Mouse (Mus musculus) heart, postnatal 25 days (tissue): ENCODE results near the gene Setdb1. TPM values are rescaled to one million over a fixed set of nuclear protein-coding genes. Genes with fewer than 3 reads are reported as not detected.

Experiments used
- DNase-seq: peaks from one replicate; pipeline ENCODE4 v3.0.0; 2022; ENCODE audit warnings: low spot score
- intact Hi-C: fragments of 180-260 bp; cut with DNase I; formaldehyde crosslinking; loops from one replicate; pipeline ENCODE4 v1.15.1; 2025
- total RNA-seq, 2 experiments: library from RNA; stranded (reverse); gene quantifications; 2 replicates each; pipeline ENCODE4 v1.2.3; 2021

Setdb1 gene
- total RNA-seq, 2 experiments from 2014 or later, result 11.2 to 11.4 TPM

GRCm38 (mm10) chr3:95295321-95296102 is 61.5 kb downstream of the Setdb1 start:
- DNase-seq, result no peak
- intact Hi-C loops, result no loop called here

DNA sequence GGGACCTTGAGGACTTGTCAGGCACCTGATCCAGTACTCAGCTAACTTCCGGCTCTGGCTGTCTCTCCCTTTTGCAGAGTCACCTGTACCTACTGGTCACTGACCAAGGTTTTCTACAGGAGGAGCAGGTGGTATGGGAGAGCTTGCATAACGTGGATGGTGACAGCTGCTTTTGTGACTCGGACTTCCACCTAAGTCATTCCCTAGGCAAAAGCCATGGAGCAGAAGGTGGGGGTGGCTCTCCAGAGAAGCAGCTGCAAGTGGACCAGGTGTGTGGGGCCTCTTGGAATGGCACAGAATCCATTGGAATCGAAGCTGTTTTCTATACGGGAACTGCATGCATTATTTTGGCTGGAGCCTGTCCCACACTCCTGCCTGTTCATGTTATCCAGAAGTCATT is 62.3 kb downstream of the Setdb1 start:
- intact Hi-C loops, result no loop called here
- DNase-seq, result no peak

GRCm38 (mm10) chr3:95294316-95294715 is 62.7 kb downstream of the Setdb1 start:
- no peak for DNase-seq
- intact Hi-C loops, result no loop called here

- intact Hi-C loops, result no loop called here
- no peak for DNase-seq
Observed at GRCm38 (mm10) chr3:95293537-95293936, 63.5 kb downstream of the Setdb1 start.

DNA sequence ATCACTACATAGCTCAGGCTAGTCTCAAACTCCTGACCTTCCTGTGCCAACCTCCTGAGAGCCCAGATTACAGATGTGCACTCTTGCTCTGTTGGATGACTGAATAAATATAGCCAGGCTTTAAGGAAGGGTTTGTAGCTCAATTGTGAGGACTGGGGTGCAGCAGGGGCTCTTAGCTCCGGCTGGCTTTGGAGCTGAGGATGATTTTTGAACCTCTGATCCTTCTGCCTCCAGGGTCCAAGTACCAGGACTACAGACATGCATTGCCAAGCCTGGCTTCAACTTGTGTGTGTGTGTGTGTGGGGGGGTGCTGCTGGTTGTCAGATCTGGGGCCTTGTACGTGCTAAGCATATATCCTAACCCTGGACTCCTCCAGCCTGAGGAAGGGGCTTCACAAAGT is 64.1 kb downstream of the Setdb1 start:
- intact Hi-C loops, result no loop called here
- DNase-seq, result no peak

DNA sequence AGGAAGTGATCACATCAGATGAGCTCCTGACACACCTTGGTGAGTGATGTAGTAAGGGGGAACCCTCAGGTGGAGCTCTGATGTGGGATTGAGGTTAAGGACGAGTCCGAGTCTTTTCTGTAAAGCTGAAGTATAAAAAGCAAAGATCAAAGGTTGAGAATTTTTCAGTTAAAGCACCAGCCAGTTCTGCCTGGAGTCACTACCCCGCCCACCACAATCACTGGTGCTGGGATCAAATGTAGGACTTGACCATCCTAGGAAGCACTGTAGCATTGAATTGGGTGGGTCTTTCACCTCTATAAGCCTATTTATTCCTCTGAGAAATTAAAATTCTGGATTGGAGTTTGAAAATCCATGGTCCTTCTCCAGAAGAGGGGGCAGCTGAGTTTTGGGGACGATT is 66.0 kb downstream of the Setdb1 start:
- no peak for DNase-seq
- intact Hi-C loops, result no loop called here

- DNase-seq, result no peak
- intact Hi-C loops, result no loop called here
Observed at GRCm38 (mm10) chr3:95290156-95290555, 66.8 kb downstream of the Setdb1 start.

GRCm38 (mm10) chr3:95289419-95289818 is 67.6 kb downstream of the Setdb1 start:
- intact Hi-C loops, result no loop called here
- no peak for DNase-seq

GRCm38 (mm10) chr3:95287541-95287940 is 69.5 kb downstream of the Setdb1 start:
- intact Hi-C loops, result no loop called here

DNA sequence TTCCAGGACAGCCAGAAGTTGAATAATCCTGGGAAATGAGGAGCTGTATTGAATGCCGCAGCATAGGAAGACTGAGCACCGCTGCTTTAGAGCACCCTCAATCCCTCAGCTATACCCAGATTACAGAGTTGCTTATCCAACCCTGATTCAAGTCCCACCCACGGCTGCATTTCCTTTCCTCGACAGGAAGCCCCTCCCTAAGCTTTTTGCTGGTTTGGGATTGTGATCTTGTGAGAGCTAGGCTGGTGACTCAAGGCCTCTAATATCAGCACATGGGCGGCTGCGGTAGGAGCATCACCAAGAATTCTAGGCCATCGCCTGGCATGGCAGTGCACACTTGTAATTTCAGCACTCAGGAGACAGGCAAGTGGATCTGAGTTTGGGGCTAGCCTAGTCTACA is 70.5 kb downstream of the Setdb1 start:
- peak; percentile 4 for DNase-seq
- intact Hi-C loops, result no loop called here

More at GRCm38 (mm10) chr3:95287541-95287940, 69.5 kb downstream of the Setdb1 start:
- DNase-seq, result no peak

GRCm38 (mm10) chr3:95286011-95286410 is 71.0 kb downstream of the Setdb1 start:
- intact Hi-C loops, result no loop called here
- no peak for DNase-seq

DNA sequence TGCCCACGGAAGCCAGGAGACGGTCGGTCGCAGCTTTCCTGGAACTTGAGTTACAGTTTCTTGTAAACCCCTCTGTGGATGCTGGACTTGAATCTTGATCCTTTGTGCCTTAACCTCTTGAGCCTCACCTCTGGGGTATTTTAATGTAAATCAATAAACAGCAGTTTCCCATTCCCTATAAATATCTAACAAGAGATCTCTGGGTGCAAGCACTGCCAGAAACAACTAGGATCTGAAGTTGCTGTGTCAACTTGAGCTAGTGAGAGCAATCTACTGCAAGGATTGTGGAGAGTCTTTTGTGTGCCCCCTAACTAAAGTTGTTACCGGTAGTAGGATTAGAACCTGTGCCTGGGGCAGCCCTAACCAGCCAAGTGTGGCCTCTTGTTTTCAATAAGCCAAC is 71.6 kb downstream of the Setdb1 start:
- intact Hi-C loops, result no loop called here
- DNase-seq, result no peak

DNA sequence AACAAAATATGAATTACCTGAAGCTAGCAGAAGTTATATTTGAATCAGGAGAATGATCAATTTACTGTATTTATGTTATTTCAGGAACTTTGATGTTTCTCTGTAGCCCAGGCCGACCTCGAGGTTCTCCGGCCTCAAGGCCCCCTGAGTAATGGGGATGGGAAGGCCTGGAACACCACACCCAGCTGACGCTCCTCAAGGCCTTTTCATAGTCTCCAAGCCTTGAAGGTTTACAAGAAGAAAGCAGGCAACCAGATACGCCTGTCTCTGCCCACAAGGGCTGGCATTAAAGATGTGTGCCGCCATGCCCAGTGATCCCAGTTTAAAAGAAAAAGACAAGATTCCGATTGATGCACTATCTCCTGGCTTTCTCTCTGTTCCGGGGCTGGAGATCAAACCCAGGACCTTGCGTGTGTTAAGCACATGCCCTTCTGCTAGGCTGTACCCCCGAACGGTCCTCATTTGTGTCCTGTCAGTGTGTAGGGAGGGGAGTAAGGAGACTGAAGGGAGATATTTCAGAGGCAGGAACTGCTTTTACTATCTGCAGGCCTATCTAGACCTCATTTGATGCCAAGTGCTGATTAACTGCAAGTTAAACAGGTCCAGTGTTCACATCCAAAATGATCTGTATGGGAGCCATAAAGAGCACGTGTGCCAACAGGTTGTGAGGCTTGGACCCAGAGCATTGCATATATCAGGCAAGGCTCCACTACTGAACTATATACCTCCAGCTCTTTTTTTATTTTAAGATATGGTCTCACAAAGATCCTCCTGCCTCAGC is 72.3 kb downstream of the Setdb1 start:
- intact Hi-C loops, result no loop called here
- DNase-seq, result no peak

DNA sequence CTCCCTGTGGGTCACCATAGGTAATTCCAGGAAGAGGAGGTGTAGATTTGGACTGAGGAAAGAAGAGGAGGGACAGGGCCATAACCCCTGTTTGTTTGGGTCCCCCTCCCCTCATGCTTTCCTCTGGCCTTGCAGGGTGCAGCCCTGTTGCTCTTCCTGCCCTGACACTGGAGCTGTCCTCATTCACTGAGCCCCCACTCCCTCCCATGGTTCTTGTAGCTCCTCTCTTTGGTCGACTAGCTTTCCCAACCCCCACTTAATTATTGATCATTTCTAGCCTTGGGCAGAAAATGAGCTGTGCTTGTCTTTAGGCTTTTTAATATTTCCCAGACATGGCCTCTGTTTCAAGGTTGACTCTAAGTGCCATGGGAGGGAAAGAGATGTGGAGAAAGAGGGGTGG is 72.9 kb downstream of the Setdb1 start:
- intact Hi-C loops, result no loop called here
- no peak for DNase-seq

DNA sequence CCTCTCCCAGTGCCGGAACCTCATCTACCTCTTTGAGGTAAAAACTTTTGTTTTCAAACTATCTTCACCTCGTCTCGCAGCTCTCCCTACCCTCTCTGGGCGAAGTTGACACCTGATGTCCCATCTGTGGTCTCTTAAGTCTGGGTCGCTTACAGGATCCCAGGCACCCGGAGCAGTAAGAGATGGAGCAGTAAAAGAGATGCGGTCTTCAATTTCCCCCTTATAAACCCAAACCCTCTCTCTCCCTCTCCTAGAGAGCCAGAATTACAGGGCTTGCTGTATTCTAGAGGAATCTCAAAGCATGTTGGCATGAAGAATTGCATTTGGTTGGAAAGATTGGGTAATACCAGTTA is 73.4 kb downstream of the Setdb1 start:
- DNase-seq, result no peak
- intact Hi-C loops, result loop anchor here (2.0 kb wide), 1 partner anchor 31 kb away; the partner anchor contains the start of gene Cers2

DNA sequence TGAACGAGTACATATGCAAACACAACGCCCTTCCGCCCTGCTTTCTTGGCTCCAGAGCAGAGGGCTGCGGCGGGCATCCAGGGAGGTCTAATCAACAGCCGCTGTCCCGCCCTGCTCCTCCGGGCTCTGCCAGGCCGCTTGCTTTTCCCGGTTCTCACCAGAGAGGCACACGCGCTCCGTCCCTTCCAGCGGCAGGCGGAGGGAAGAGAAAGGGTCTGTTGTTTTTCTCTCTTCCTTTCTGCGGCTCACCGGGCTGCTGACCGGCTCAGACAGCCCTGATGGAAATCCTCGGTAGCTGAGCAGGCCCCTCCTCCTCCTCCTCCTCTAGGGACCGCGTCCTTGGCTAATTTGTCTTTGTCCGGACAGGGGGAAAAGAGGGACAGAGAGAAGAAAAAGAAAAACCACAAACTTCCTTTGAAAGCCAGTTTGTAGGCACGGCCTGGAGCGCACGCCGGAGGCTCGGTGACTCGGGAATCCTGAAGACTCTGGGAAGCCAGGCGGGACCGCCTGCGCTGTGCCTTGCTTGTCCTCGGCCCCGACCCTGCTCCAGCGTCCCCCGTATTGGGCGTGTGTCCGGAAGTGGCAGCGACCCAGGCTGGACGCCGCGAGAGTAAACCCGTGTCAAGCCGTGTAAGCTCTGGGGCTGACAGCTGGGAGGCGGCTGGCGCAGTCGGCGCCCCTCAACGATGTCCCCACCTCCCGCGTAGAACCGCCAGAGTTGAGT is 74.0 kb downstream of the Setdb1 start:
- intact Hi-C loops, result loop anchor here (2.0 kb wide), 1 partner anchor 32 kb away; the partner anchor contains the start of gene Cers2
- peak; percentile 76 for DNase-seq

DNA sequence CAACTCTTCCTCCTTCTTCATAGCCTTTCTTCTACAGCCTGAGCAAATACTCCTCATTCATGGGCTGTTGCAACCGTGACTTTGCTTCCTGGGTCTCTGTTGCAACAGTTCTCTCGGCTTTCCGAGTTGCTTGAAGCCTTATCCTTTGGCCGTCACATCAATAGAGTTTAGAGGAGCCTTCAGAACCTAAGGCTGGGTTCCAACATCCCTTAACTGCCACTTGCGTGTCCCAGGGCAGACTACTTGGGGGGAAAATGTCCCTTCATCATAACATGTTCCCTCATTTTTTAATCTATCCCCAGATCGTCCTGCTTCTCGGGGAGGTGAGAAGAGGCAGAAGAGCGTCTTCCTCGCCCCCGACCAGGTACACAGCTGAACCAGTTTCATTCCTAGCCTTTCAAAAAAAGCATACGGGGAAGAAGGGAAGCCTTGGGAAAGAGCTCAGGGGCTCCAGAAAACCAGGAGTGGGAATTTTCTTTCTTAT is 74.6 kb downstream of the Setdb1 start:
- DNase-seq, result peak; percentile 4
- intact Hi-C loops, result loop anchor here (2.0 kb wide), 1 partner anchor 32 kb away; the partner anchor contains the start of gene Cers2

GRCm38 (mm10) chr3:95281216-95282126 is 75.5 kb downstream of the Setdb1 start, which contains the start of the genes Mindy1 and Prune1:
Gene Mindy1 (plus strand): TSS chr3:95281345.
Gene Prune1 (minus strand): TSS chr3:95282076.
- intact Hi-C loops, result loop anchor here (2.0 kb wide), 2 partner anchors 33 to 65 kb away; partner anchors contain the start of genes Cers2 and Gabpb2
- DNase-seq, result peak; percentile 96

- intact Hi-C loops, result loop anchor here (2.0 kb wide), 1 partner anchor 64 kb away; the partner anchor contains the start of gene Gabpb2
- no peak for DNase-seq
Observed at GRCm38 (mm10) chr3:95280747-95281146, 76.3 kb downstream of the Setdb1 start.
